Mouse (Mus musculus): Measurements from ENCODE around the gene Med27.

- TF ChIP-seq CTCF (conservative IDR thresholded peaks at IDR 0.05 in 1 of 2, IDR thresholded peaks at IDR 0.05 in 1 of 2; ENCODE audit: low read depth in 2 of 2, low read length in 2 of 2) (no peak), USF1 (IDR thresholded peaks at IDR 0.05; ENCODE audit: low read depth, low read length) (no peak), MAFK (IDR thresholded peaks at IDR 0.05; ENCODE audit: insufficient replicate concordance, low read length) (no peak), POLR2A (IDR thresholded peaks at IDR 0.05; ENCODE audit: low read depth, low read length) (no peak), EP300 (IDR thresholded peaks at IDR 0.05; ENCODE audit: low read length) (no peak), MAZ (IDR thresholded peaks at IDR 0.05; ENCODE audit: low read depth, low read length) (no peak), TCF12 (IDR thresholded peaks at IDR 0.05; ENCODE audit: low read depth, low read length) (no peak), ZKSCAN1 (IDR thresholded peaks at IDR 0.05; ENCODE audit: borderline replicate concordance, low read depth, low read length) (no peak), CHD1 (IDR thresholded peaks at IDR 0.05; ENCODE audit: low read depth, low read length) (no peak)
Measured at GRCm38 (mm10) chr2:29565570-29566433, 219.2 kb downstream of the Med27 start.

Data from CH12.LX (cell line).